Mouse (Mus musculus) limb, embryonic 13.5 days (tissue): ENCODE data around the gene 4930430F08Rik. TPM values are rescaled to one million over a fixed set of nuclear protein-coding genes. Genes with fewer than 3 reads are reported as not detected.

Experiments
- ATAC-seq: fragments of 200-750 bp; cut with Nextera tagmentation; 2 replicates; pipeline ENCODE4 v1.8.0; 2017; ENCODE audit warnings: low read depth, moderate number of reproducible peaks, moderate TSS enrichment; ENCODE audit not compliant: low FRiP score
- H3K27ac ChIP-seq: fragments of 300-500 bp; sonication (generic); 2 replicates; pipeline ENCODE4 v1.5.1; 2015; ENCODE audit warnings: inconsistent platforms, mild to moderate bottlenecking, moderate library complexity
- H3K27me3 ChIP-seq: fragments of 300-500 bp; sonication (generic); 2 replicates; pipeline ENCODE4 v1.6.1; 2015; ENCODE audit warnings: mild to moderate bottlenecking, inconsistent platforms
- H3K36me3 ChIP-seq: fragments of 300-500 bp; sonication (generic); 2 replicates; pipeline ENCODE4 v1.6.1; 2015; ENCODE audit warnings: inconsistent platforms, mild to moderate bottlenecking, moderate library complexity
- H3K4me1 ChIP-seq: fragments of 300-500 bp; sonication (generic); 2 replicates; pipeline ENCODE4 v1.6.1; 2015; ENCODE audit warnings: inconsistent platforms
- H3K4me2 ChIP-seq: fragments of 300-500 bp; sonication (generic); replicated peaks from 2 replicates; pipeline ENCODE4 v1.6.1; 2015; ENCODE audit warnings: inconsistent platforms, mild to moderate bottlenecking, moderate library complexity
- H3K4me3 ChIP-seq: fragments of 300-500 bp; sonication (generic); 2 replicates; pipeline ENCODE4 v1.5.1; 2015; ENCODE audit warnings: moderate library complexity, mild to moderate bottlenecking, inconsistent platforms
- H3K9ac ChIP-seq: fragments of 300-500 bp; sonication (generic); 2 replicates; pipeline ENCODE4 v1.6.1; 2015; ENCODE audit warnings: mild to moderate bottlenecking, inconsistent platforms
- H3K9me3 ChIP-seq: fragments of 300-500 bp; sonication (generic); 2 replicates; pipeline ENCODE4 v1.6.1; 2016; ENCODE audit warnings: inconsistent platforms
- WGBS: fragments of 180-500 bp; shearing (Covaris S2); methylation state at CpG from one replicate; pipeline ENCODE4 v1.1.7; 2015; 5-methylcytosine and 5-hydroxymethylcytosine counted together
- polyA plus RNA-seq: library from polyadenylated mRNA; unstranded; fragments of >200 nt; fragmentation: Nextera tagmentation; extraction: Ambion mirVana; gene quantifications from 2 replicates; pipeline ENCODE4 v1.2.1, GENCODE M21; 2015

Gene 4930430F08Rik
- 7.9 and 9.0 TPM in 2 replicates for polyA plus RNA-seq

DNA sequence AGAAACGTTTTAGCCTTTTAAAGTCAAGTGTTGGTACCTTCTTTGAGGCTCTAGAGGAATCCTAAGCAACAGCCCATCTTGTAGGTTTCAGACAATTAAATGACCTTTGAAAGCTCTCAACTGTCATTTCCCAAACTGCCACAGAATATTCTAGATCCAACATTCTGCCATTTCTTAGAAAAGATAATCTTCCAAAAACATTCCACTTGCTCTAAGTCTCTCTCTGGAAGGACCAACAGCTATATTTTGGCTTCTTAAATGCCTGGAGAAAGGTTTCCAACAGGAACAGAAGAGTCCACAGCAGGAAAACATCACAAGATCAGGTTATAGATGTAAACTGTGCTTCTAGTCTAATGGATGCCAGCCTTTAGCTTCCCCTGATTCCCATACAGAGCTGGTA lies at the start of gene 4930430F08Rik, which contains the start of gene 1700017N19Rik:
TSS of gene 4930430F08Rik (minus strand) at position 101 of the 400 bp plus-strand sequence.
TSS of gene 1700017N19Rik (plus strand) at position 162 of the 400 bp plus-strand sequence.
- 77% methylated on average over 1 of the region's 1 CpGs for WGBS
- no peak within 1 kb of the TSS for H3K27ac ChIP-seq
- no peaks in the 10 kb centered on the region for H3K27me3 ChIP-seq
- H3K9ac ChIP-seq, result no peak within 1 kb of the TSS
- ATAC-seq, result no peak
- H3K9me3 ChIP-seq, result no peaks in the 10 kb centered on the region
- peak within 1 kb of the TSS; percentile 79 for H3K4me2 ChIP-seq
- no peaks in the 10 kb centered on the region for H3K36me3 ChIP-seq
- H3K4me1 ChIP-seq, result peaks cover 7% of the 10 kb centered on the region; the same call in 1 of the 2 replicates
- H3K4me3 ChIP-seq, result peak within 1 kb of the TSS; percentile 72

DNA sequence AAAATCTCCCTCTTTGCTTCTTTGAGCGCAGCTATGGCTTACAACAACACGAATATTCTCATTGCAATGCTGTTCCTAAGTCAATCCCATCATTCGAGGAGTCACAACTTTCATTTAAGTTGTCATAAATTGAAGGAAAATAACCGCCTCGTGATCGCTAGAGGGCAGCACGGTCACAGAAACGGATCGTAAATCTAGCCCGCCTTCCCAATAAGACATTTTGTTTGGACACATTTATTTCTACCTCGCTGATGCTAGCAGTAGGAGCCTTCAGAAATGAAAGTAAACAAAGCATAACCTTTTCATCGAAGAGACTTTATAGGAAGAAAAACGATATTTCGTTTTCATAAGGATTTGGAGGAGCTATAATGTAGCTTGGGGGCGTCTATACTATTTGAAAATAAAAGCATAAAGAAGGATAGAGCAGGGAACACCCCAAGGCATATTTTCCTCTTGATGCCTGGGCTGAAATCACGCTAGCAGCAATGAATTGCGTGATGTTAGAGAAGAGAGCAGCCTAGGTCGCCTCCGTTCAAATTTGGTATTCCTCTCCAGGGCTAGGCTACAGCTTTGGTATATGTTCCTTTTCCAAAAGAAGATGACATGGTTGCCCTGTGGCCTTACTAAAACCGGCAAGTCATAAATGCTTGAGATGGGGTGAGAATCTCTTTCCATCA lies 39.7 kb upstream of the 4930430F08Rik start:
- Histone ChIP-seq H3K27ac (no peak overlapping the region), H3K9me3 (no peaks in the 10 kb centered on the region; the same call in 1 of the 2 replicates), H3K36me3 (no peaks in the 10 kb centered on the region), H3K4me2 (peak overlapping the region; percentile 41), H3K4me3 (0 out of 2 replicates have a peak overlapping the region, but pooled peaks have one; percentile 15), H3K4me1 (no peaks in the 10 kb centered on the region), H3K9ac (no peak overlapping the region), H3K27me3 (no peaks in the 10 kb centered on the region)
- 32% methylated on average over 20 of the region's 20 CpGs for WGBS
- no peak for ATAC-seq

DNA sequence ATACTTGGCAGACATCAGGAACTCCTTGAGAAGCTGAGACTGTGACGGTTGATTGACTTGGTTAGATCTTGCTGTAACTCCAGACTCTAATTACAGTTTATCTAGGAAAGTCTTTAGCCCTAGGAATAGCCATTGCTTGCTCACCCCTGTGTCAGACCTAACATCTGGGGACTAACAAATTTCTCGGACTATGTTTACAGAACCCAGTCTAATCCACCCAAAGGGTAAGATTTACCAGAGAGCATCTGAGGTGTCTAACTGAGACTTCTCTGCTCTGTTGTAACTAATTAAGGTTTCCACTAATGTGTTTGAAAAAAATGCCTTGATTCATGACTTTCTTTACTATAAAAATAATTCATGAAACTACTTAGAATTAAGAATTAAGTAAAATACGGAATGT lies 32.3 kb upstream of the 4930430F08Rik start:
- Histone ChIP-seq H3K4me1 (peaks cover 8% of the 10 kb centered on the region; the same call in 1 of the 2 replicates), H3K27me3 (no peaks in the 10 kb centered on the region), H3K4me2 (no peak overlapping the region), H3K9ac (no peak overlapping the region), H3K36me3 (no peaks in the 10 kb centered on the region), H3K27ac (no peak overlapping the region), H3K9me3 (no peaks in the 10 kb centered on the region), H3K4me3 (no peak overlapping the region)
- no peak for ATAC-seq
- 71% methylated on average over 3 of the region's 3 CpGs for WGBS

DNA sequence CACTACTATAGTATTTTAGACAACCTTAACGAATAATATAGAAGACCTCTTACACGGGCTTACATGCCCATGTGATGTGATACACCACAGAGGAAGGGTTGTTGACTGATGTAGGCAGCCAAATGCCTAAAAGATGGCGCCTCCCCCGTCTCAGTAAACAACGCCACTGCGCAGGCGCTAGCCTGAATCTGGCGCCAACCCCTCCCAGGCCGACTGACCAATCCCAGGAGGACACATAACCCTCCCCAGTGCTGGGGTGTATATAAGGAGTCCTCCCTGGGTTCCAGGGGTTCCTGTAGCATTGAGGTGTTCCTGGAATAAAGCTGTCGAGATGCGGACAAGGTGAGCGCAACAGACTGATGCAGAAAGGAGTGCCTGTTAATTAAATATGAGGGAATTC lies 29.8 kb upstream of the 4930430F08Rik start:
- H3K4me1 ChIP-seq, result peaks cover 8% of the 10 kb centered on the region; the same call in 1 of the 2 replicates
- H3K4me3 ChIP-seq, result no peak overlapping the region
- no peak overlapping the region for H3K4me2 ChIP-seq
- no peak for ATAC-seq
- H3K27ac ChIP-seq, result no peak overlapping the region
- no peaks in the 10 kb centered on the region for H3K27me3 ChIP-seq
- no peaks in the 10 kb centered on the region for H3K36me3 ChIP-seq
- H3K9me3 ChIP-seq, result no peaks in the 10 kb centered on the region
- 93% methylated on average over 12 of the region's 12 CpGs for WGBS
- H3K9ac ChIP-seq, result no peak overlapping the region

DNA sequence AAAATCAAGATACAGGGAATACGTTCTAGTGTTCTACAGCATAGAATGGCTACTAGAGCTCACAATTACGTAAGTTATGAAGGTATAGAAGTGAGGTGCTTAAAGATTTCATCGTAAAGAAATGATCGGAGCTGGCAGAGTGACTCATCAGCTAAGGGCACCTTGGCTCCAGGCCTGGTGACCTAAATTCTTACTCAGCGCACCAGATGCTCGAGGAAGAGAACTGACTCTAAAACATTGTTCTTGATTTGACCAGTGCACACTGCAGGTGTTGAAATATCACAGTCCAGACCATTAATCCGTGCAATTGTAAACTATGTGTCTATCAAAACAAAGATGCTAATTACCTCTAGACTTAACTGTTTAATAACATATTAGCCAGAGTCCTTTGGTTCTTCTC lies 29.3 kb upstream of the 4930430F08Rik start:
- H3K9me3 ChIP-seq, result no peaks in the 10 kb centered on the region
- H3K4me1 ChIP-seq, result peaks cover 8% of the 10 kb centered on the region; the same call in 1 of the 2 replicates
- no peak overlapping the region for H3K4me3 ChIP-seq
- 81% methylated on average over 7 of the region's 7 CpGs for WGBS
- no peaks in the 10 kb centered on the region for H3K27me3 ChIP-seq
- ATAC-seq, result no peak
- H3K27ac ChIP-seq, result no peak overlapping the region
- no peaks in the 10 kb centered on the region for H3K36me3 ChIP-seq
- no peak overlapping the region for H3K9ac ChIP-seq
- H3K4me2 ChIP-seq, result no peak overlapping the region

DNA sequence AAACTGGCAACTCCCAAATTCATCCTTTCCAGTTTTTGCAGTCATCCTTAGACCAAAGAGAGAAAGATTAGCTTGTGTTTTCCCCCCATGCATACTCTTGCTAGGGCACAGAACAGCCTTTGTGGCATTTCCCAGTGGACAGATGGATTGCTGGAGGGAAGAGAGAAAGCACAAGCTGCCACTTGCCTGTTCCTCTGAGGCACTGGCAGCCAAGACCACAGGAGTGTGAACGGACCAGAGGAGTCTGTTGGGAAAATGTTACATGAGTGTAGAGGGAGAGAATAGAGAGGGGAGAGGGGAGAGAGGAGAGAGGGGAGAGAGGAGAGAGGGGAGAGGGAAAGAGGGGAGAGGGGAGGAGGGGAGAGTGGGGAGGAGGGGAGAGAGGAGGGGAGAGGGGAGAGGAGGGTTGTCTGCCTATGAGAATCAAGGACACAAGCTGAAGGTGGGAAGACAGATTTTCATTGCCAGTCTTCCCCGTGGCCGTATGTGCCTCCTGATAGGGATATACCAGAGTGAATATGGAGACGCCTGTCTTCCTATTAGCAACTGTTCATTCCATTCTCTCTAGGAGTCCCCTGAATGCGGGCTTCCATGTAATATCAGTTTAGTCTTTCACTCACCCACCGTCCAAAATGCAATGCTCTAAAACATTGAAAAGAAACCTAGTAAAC lies 27.1 kb upstream of the 4930430F08Rik start:
- Histone ChIP-seq H3K4me3 (no peak overlapping the region), H3K9ac (no peak overlapping the region), H3K4me1 (peaks cover 8% of the 10 kb centered on the region; the same call in 1 of the 2 replicates), H3K27ac (no peak overlapping the region), H3K27me3 (no peaks in the 10 kb centered on the region), H3K36me3 (no peaks in the 10 kb centered on the region), H3K9me3 (no peaks in the 10 kb centered on the region), H3K4me2 (no peak overlapping the region)
- WGBS, result 70% methylated on average over 6 of the region's 6 CpGs
- ATAC-seq, result no peak

DNA sequence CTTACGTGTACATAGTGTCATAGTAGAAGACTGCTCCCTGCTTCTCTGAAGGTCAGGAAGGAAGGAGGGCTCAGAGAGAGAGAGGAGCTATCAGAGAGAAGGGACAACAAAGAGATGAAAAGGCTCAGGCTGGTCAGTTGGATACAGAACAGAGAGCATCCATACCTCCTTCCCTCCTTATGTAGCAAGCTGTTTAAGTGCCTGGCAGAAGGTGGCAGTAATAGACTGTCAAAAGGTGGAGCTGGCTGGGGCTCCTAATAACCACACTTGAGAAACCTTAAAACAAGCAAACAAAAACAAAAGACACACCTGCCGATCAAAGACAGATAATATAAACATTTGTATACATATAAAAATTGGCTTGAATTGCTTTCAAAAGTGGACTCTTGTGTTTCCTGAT lies 14.0 kb upstream of the 4930430F08Rik start:
- 67% methylated on average over 2 of the region's 2 CpGs for WGBS
- no peak overlapping the region for H3K4me2 ChIP-seq
- no peaks in the 10 kb centered on the region for H3K9me3 ChIP-seq
- no peak for ATAC-seq
- H3K9ac ChIP-seq, result no peak overlapping the region
- no peaks in the 10 kb centered on the region for H3K27me3 ChIP-seq
- no peak overlapping the region for H3K27ac ChIP-seq
- H3K4me1 ChIP-seq, result no peaks in the 10 kb centered on the region
- H3K36me3 ChIP-seq, result no peaks in the 10 kb centered on the region
- H3K4me3 ChIP-seq, result no peak overlapping the region

DNA sequence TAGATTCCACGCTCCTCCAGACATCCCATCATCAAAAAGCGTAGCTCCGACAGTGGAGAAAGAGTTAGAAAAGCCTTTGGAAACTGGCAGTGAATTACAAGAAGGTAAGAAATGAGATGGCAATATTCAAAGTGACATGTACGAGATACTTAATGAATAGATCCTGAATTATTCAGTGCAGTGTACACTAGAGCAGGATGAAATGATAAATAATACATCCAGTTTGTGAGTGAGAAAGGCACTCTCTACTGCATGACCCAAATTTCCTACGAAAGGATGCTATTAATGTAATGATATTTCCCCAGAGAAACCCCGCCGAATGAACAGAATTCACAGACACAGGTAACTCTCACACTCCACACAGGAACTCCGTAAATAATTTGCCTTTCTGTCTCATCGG lies 13.3 kb upstream of the 4930430F08Rik start:
- Histone ChIP-seq H3K4me3 (no peak overlapping the region), H3K4me2 (no peak overlapping the region)
- WGBS, result 86% methylated on average over 9 of the region's 9 CpGs

DNA sequence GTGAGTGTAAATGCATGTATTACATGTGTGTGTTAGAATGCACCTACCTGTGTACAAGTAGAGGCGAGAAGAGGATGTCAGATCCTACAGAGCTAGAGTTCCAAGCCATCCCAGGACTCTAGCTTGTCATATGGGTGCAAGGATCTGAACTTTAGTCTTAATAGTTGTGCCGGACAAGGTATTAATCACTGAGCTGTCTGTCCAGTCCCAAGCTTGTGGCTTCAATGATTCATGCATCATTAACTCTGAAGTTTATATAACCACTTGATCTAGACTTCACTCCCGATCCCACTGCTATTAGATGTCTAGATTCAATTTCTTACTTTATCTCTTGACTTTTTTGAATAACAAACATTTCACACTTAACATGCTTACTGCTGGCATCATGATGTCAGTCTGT lies 8.1 kb upstream of the 4930430F08Rik start:
- no peaks in the 10 kb centered on the region for H3K27me3 ChIP-seq
- no peaks in the 10 kb centered on the region for H3K9me3 ChIP-seq
- H3K4me1 ChIP-seq, result no peaks in the 10 kb centered on the region
- H3K9ac ChIP-seq, result no peak overlapping the region
- H3K27ac ChIP-seq, result no peak overlapping the region
- H3K4me2 ChIP-seq, result no peak overlapping the region
- WGBS, result 87% methylated on average over 3 of the region's 3 CpGs
- H3K4me3 ChIP-seq, result no peak overlapping the region
- H3K36me3 ChIP-seq, result no peaks in the 10 kb centered on the region
- no peak for ATAC-seq

More for the DNA sequence above, 13.3 kb upstream of the 4930430F08Rik start:
- H3K27ac ChIP-seq, result no peak overlapping the region
- no peak overlapping the region for H3K9ac ChIP-seq
- no peaks in the 10 kb centered on the region for H3K36me3 ChIP-seq
- no peaks in the 10 kb centered on the region for H3K4me1 ChIP-seq
- H3K27me3 ChIP-seq, result no peaks in the 10 kb centered on the region
- H3K9me3 ChIP-seq, result no peaks in the 10 kb centered on the region
- no peak for ATAC-seq

DNA sequence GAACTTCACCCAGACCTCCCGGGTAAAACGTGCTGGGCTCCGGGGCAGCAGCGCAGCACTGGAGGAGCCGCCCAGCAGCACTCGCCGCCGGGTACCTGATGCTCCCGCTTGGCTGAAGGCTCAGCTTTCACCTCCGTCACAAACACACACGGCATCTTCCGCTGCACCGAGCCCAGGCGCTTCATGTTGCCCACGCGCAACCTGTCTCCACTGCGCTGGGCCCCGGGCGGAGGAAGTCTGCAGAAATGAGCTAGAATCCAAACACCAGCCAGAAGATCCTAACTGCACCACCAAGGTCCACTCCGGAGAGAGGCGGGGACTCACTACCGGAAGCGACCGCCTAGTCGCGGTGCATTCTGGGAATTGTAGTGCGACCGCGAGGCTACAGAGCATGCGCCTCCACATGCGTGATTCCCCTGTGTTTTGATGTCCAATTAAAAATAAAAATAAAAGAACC lies 1.3 kb downstream of the 4930430F08Rik start:
- peak overlapping the region; percentile 79 for H3K4me2 ChIP-seq
- peak overlapping the region; percentile 77 for H3K27ac ChIP-seq
- H3K9ac ChIP-seq, result peak overlapping the region; percentile 80
- WGBS, result under 1% methylated on average over 31 of the region's 31 CpGs
- no peaks in the 10 kb centered on the region for H3K27me3 ChIP-seq
- no peaks in the 10 kb centered on the region for H3K9me3 ChIP-seq
- ATAC-seq, result peak; percentile 99
- 0 out of 2 replicates have a peak, but pooled peaks cover 6% of the 10 kb centered on the region for H3K36me3 ChIP-seq
- peak overlapping the region; percentile 72 for H3K4me3 ChIP-seq
- H3K4me1 ChIP-seq, result peaks cover 7% of the 10 kb centered on the region; the same call in 1 of the 2 replicates

DNA sequence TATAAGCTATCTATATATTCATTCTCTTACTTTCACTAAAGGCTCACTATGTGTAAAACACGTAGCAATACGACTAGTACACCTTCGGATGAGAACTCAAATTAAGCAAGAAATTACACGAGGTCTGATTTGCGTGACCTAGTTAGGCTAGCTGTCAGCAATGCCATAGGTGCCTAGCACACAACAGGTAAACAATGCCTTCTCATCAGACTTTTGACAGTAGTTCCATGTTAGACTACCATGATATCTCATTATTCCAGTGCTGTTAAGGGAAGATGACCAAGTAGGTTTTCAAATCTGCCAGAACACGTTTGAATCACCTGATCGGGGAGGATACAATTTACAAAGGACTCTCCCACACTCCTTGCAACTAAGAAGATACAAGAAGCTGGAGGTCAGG lies 1.7 kb downstream of the 4930430F08Rik start:
- ATAC-seq, result no peak
- H3K9ac ChIP-seq, result peak overlapping the region; percentile 80
- H3K4me1 ChIP-seq, result peaks cover 7% of the 10 kb centered on the region; the same call in 1 of the 2 replicates
- H3K4me2 ChIP-seq, result peak overlapping the region; percentile 79
- no peaks in the 10 kb centered on the region for H3K9me3 ChIP-seq
- 44% methylated on average over 7 of the region's 7 CpGs for WGBS
- H3K36me3 ChIP-seq, result 0 out of 2 replicates have a peak, but pooled peaks cover 7% of the 10 kb centered on the region
- H3K27ac ChIP-seq, result peak overlapping the region; percentile 77
- H3K27me3 ChIP-seq, result no peaks in the 10 kb centered on the region
- peak overlapping the region; percentile 72 for H3K4me3 ChIP-seq

DNA sequence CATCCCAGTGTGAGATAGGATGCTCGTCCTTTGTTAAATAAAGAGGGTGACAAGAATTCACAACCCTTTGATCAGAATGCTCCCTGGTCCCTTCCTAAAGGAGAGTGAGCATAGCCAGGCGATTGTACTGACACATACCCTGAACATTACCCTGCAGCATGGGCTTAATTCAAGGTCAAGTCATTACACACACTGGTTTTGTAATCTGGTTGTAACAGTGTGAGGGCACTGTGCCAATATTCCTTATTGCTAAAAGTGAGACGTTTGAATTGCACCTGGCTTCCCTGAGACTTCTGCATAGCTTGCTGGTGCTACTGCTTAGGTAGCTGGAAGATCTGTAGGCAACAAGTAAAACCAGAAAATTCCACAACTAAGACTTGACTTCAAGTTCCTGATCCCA lies 6.0 kb downstream of the 4930430F08Rik start:
- ATAC-seq, result no peak
- Histone ChIP-seq H3K4me2 (no peak overlapping the region), H3K27me3 (no peaks in the 10 kb centered on the region), H3K27ac (no peak overlapping the region), H3K4me1 (peaks cover 7% of the 10 kb centered on the region; the same call in 1 of the 2 replicates), H3K4me3 (no peak overlapping the region), H3K36me3 (0 out of 2 replicates have a peak, but pooled peaks cover 7% of the 10 kb centered on the region), H3K9ac (no peak overlapping the region), H3K9me3 (no peaks in the 10 kb centered on the region)
- WGBS, result 77% methylated on average over 3 of the region's 3 CpGs
